Mouse (Mus musculus) olfactory bulb, adult 2 months (tissue): ENCODE results near the gene 2310057M21Rik.

Experiments used
- CTCF ChIP-seq: fragments of 200-500 bp; IDR thresholded peaks from 2 replicates; pipeline ENCODE4 v1.5.1; 2012; ENCODE audit warnings: low read depth, mild to moderate bottlenecking, low read length, moderate library complexity; ENCODE audit not compliant: insufficient read depth
- POLR2A ChIP-seq: fragments of 200-500 bp; IDR thresholded peaks from 2 replicates; pipeline ENCODE4 v1.6.1; 2012; ENCODE audit warnings: mild to moderate bottlenecking, low read depth, low read length, moderate library complexity; ENCODE audit not compliant: insufficient read depth

DNA sequence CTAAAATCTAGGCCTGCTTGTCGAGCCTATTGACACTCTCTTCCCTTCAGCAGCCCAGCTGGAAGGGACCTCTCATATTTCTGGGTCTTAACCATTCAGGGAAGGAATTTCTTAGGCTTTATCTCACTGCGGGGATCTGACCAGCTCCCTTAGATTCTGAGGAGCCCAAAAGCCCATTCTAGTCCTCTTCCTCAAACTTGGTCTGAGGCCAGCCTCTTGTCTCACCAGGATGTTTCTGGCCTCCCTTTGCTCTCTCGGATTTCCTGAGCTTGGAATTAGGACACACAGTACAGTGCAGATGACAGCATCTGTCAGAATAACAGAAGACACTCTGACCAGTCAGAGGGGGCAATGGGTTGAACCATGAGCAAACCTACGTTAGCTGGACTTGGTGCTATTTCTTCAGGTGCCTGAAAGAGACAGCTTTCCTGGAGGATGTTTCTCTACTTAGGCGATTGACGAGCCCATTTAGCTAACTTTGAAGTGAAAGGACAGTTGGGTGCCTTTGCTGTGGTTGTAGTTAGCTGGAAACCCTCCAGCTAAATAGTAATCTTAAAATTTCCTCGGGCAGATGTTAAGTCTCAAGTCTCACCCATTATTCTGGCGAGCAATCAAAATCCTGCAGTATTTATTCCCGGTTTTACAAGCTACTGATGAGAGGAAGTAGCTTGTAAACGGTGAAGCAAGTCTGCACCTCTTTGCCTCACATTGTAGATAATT lies 48.8 kb upstream of the 2310057M21Rik start:
- no peak for TF ChIP-seq CTCF
- TF ChIP-seq POLR2A, result no peak
